ENCODE assay signal across 8 mouse cellular contexts in the genomic region with DNA sequence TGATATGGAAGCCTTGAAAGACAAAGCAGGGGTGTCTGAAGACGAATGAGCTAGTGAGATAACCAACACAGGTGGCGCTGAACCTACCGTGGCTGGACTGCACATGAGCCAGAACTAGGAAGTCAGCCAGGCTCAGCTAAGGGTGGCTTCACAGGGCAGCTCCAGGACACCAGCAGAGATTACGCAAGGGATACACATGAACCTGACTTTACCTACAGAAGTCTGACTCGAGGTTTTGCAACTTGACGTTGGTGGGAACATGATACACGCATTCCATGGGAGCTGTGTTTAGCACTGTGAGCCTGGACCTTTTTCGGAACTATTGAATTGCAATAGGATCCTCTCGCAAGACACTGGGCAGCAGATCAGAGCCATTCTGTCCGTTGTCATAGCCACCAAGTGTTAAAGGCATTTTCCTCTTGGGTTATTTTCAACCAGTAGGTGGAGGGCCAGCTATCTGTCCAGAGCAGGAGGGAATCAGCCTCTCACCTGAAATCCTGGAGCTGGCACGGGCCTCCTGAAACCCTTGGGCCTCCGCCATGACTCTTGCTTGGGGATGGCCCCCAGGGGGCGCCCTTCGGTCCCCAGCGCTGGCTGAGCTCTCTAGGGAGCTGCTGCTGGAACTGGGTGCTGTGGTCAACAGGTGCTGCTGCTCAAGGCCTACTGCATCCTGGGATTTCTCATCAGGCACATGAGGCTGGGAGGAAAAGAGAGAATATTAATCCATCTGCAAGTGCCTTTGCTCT. TPM values are rescaled to one million over a fixed set of nuclear protein-coding genes. Genes with fewer than 3 reads are reported as not detected.
A peak's percentile ranks its signal among the peaks of the same experiment; 100 is the strongest.
DNase-seq lines count a peak whose midpoint lies in the region.

No protein-coding gene starts in this region.

- DNase-seq in kidney, adult 11 months = peak; percentile 21
- DNase-seq in kidney, postnatal 14 days = no peak
- DNase-seq in B cell, adult 2 months = peak; percentile 80
- DNase-seq in R1 (ENCODE audit: low read depth, low spot score) = peak; percentile 71
- DNase-seq in kidney, postnatal 25 days = peak; percentile 20 to 57
- DNase-seq in spleen, postnatal 10 days (ENCODE audit: low spot score in 2 of 2) = peak; percentile 47 to 73
- no peak for DNase-seq in left cerebral cortex, postnatal 36 days (ENCODE audit: low spot score in 2 of 2)
- no peak for DNase-seq in right cerebral cortex, postnatal 10 days (ENCODE audit: low spot score in 2 of 2)

- intact Hi-C loops in left cerebral cortex, postnatal 36 days (cut with DNase I) = no loop called here

RNA-seq across cellular contexts. Expression of a gene that starts 24.6 kb away (rescaled TPM):
- 10 to 100 TPM; 59.2 to 70.4 TPM for total RNA-seq in left cerebral cortex, postnatal 36 days (2021)

RNA-seq across cellular contexts. Expression of a gene that starts 27.3 kb away (rescaled TPM):
- total RNA-seq in left cerebral cortex, postnatal 36 days (2021) = 1 to 10 TPM; 2.5 to 2.7 TPM

Comparison
In these comparisons a context has a peak if more than half of its experiments do, and no peak if none do; other contexts are left out.
1. DNase-seq: peak in kidney, adult 11 months (single experiment), B cell, adult 2 months (2 of 2), R1 (single experiment), kidney, postnatal 25 days (2 of 2) and spleen, postnatal 10 days (2 of 2); none in kidney, postnatal 14 days (single experiment), left cerebral cortex, postnatal 36 days (0 of 2) and right cerebral cortex, postnatal 10 days (0 of 2).